Mouse (Mus musculus) ovary, adult 18-20 months (tissue): ENCODE measurements at regions not wholly inside any gene's neighbourhood (a gene's known extent, or its start where the extent isn't known, plus 50 kb on each side); places are given as distances from the start of the nearest gene placed in this dataset.

Experiments
- DNase-seq: peaks from one replicate; pipeline ENCODE4 v3.0.0; 2022; ENCODE audit warnings: low spot score, mixed read lengths

DNA sequence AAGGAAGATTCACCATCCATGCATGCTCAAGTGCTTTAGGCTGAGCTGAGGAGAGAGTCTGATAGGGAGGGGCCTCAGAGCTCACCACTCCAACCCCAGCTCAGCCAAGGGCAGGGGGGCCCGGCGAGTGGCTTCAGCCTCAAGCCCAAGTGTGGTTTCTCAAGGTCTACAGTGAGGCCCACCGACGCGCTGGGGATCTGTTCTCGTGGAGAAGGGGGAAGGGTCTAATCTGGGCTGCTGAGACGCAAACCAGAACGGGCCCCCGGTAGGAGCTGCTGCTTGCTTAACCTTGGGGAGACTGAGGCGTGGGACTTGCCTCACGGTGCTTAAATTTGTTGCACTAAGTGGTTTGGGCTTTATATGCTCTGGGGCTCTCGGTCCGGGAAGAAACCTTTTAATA, 70.9 kb downstream of the Asb1 start:
- DNase-seq: no peak

- DNase-seq: no peak
Observed at GRCm38 (mm10) chr1:91611694-91612093, 71.3 kb downstream of the Asb1 start.

GRCm38 (mm10) chr1:91612912-91613311, 72.6 kb downstream of the Asb1 start:
- DNase-seq: no peak

GRCm38 (mm10) chr1:91615396-91615795, 75.1 kb downstream of the Asb1 start:
- DNase-seq: no peak

- DNase-seq: no peak
Observed at GRCm38 (mm10) chr1:91618527-91619135, 78.3 kb downstream of the Asb1 start.

- no peak for DNase-seq
Observed at GRCm38 (mm10) chr1:91621141-91621540, 80.8 kb downstream of the Asb1 start.

DNA sequence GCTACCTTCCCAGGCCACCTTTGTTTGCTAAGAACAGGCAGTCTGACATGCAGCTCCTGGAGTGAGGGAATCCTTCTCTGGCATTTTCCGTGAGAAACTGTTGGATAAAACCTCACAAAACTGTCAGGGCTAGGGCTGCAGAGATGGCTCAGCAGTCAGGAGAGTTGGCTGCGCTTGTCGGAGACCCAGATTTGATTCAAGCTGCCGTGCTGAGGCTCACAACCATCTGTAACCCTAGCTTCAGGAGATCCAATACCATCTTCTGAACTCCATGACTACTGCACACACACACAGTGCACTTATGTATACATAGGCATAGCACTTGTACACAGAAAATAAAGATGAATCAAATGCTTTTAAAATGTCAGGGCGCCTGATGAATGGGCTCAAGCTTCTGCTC, 82.5 kb downstream of the Asb1 start:
- no peak for DNase-seq

DNA sequence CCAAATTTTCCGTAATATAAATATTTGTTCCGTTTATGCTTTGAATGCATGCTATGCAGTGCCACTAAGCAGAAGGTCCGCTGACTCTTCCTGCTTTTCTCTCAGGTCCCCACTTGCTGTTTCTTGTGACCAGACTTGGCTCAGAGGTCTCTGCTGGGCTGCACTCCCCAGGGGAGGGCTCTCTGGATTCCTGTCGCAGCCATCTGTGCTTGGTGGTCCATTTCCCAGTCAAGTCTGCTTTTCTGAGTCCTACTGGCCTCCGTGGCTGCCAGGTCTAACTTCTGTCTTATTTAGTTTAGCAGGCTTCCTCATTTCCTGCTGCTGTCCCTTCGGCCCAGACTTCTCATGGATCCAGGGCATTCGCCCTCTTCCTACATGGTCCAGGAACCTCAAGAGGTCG, 83.7 kb downstream of the Asb1 start:
- no peak for DNase-seq

- DNase-seq: no peak
Observed at GRCm38 (mm10) chr1:91624531-91625300, 84.4 kb downstream of the Asb1 start.

GRCm38 (mm10) chr1:91626090-91626489, 85.7 kb downstream of the Asb1 start:
- DNase-seq: no peak

- DNase-seq: no peak
Observed at GRCm38 (mm10) chr1:91630206-91630605, 89.9 kb downstream of the Asb1 start.

GRCm38 (mm10) chr1:91630871-91631410, 90.6 kb downstream of the Asb1 start:
- DNase-seq: no peak

- no peak for DNase-seq
Observed at GRCm38 (mm10) chr1:91632906-91633493, 92.7 kb downstream of the Asb1 start.

DNA sequence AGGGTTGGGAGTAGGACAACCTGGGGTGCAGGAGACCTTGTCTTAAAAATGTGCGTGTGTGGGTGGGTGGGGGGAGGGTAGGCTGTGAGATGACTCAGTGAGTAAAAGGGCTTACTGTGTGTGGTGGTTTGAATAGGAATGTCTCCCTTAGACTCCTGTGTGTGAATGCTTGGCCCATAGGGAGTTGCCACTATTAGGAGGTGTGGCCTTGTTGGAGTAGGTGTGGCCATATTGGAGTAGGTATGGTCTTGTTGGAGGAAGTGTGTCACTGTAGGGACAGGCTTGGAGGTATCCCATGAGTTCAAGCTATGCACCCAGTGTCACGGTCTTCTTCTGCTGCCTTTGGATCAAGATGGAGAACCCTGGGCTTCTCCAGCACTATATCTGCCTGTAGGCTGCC, 96.2 kb downstream of the Asb1 start:
- DNase-seq: no peak

DNA sequence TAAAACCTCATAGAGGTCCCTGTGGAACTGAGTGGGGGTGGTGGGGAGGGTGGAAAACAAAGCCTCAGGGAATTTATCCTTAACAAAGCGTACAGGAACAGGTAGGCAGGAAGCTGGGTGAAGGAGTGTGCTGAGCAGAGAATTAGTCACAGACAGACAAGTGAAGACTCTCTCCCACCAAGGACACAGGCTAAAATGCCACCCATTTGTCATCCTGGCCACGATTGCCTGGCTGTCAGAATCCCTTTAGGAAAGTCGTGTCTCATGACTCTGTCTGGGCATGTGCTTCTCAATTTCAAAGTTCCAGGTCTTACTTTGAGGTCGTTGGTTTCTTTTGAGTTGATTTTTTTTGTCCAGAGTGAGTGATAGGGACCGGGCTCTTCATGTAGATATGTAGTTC, 100.2 kb downstream of the Asb1 start:
- DNase-seq: no peak

GRCm38 (mm10) chr1:91658991-91659441, 118.7 kb downstream of the Asb1 start:
- no peak for DNase-seq

- DNase-seq: no peak
Observed at GRCm38 (mm10) chr1:91659486-91659885, 119.1 kb downstream of the Asb1 start.

DNA sequence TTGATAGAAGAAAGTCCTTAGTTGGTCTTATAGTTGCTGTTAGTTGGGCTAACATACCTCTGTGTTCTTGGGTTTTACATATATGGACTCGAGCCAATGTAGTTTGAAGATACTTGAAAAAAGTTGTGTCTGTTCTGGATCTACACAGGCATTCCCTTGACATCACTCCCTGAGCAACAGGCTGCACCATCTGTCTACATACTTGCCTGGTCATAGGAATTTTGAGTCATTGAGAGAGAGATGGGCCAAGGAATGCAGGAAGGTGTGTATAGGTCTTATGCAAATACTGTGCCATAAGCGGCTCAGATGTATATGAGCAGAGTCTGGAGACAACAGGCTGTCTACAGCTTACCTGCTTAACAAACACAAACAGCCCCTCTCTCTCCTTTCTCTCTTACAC, 122.9 kb downstream of the Asb1 start:
- DNase-seq: no peak

DNA sequence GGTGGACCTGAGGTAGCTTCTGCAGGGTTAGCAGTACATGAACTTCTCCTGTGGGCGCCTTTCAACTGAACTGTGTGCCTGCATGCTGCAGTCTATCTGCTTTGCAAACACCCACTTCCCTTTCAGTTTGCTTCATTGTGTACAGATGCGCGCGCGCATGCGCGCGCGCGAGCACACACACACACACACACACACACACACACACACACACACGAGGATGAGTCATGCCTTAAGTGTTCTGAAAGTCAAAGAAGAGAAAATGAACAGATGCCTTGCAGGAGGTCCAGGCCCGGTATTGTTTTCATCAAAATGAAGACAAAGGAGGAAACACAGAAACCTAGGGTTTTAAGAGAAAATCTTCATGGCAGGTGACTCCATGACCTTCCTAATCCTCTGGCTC, 124.3 kb downstream of the Asb1 start:
- no peak for DNase-seq

DNA sequence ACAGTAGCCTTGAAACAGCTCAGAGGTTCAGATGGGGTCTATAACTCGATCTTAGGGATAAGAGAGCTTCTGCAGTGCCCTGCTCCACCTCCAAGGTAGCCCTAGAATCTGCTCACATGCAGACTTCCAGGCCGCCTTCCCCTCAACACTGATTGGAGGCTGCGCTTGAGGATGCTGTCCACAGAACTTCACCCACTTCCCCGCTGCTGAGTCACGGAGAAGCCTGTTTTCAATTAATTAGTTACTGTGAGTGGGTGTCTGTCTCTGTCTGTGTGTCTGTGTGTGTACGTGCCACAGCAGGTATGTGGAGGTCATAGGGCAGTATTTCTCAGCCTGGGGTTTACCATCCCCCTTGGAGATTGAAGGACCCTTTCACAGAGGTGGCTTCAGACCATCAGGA, 128.2 kb downstream of the Asb1 start:
- no peak for DNase-seq

DNA sequence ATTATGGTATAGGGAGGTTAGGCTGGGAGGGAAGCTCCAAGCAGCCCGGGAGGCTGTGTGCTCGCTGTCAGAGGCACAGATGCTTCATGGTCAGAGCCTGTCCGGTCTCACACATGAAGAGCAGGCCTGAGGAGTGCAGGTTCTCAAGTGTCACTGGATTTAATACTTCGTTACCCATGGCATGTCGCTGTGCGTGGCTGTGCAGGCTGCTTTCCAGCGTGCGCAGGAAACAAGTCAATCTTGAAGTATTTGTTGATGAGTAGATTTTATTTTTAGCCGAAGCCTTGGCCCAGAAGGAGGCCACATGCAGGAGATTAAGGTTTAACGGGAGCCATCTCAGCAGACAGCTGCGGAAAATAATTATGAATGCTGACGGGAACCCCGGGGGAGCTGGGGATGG, 130.3 kb upstream of the Twist2 start:
- DNase-seq: no peak

GRCm38 (mm10) chr1:91674082-91674655, 127.1 kb upstream of the Twist2 start:
- no peak for DNase-seq

DNA sequence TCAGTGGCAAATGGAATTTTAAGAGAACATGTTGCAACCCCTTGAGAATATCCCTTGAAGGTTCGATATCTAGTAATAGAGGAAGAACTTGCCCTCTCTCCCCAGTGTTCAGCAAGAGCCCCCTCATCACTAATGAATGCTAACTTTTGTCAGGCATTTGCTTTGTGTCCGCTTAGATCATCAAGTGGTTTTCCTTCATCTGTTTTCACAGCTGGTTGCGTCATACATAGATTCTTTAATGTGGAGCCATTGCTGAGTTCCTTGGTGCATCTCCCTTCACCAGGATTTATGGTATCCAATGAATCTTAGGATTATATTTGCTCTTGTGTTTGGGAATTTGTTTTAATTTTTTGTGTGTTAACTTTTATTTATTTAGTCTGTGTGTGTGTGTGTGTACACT, 124.2 kb upstream of the Twist2 start:
- DNase-seq: no peak
